In genomic region chr13:73938177-73938560, GRCm38 (mm10) we compare ENCODE assay signal across 7 mouse cellular contexts. TPM values are rescaled to one million over a fixed set of nuclear protein-coding genes. Genes with fewer than 3 reads are reported as not detected.
DNase-seq lines count a peak whose midpoint lies in the region; ATAC-seq and TF ChIP-seq lines count a peak whose summit lies in the region.

No protein-coding gene starts in this region.

- peak; percentile 23 for ATAC-seq in lung, embryonic 14.5 days (ENCODE audit: insufficient read depth)
- peak; percentile 35 for ATAC-seq in hindbrain, embryonic 16.5 days
- peak; percentile 24 for ATAC-seq in midbrain, embryonic 13.5 days

- no peak for TF ChIP-seq CTCF in lung, embryonic 14.5 days (IDR thresholded peaks at IDR 0.05; ENCODE audit: low read depth)

- H3K9ac ChIP-seq in lung, embryonic 14.5 days, result peak overlapping the region; percentile 82
- peak overlapping the region; percentile 85 for H3K9ac ChIP-seq in hindbrain, embryonic 16.5 days (ENCODE audit: low read depth, low read length)
- H3K9ac ChIP-seq in midbrain, embryonic 13.5 days (replicated peaks), result peak overlapping the region; percentile 72

- H3K4me2 ChIP-seq in lung, embryonic 14.5 days, result peak overlapping the region; percentile 76
- H3K4me2 ChIP-seq in hindbrain, embryonic 16.5 days (ENCODE audit: low read length), result peak overlapping the region; percentile 79
- H3K4me2 ChIP-seq in midbrain, embryonic 13.5 days (replicated peaks), result peak overlapping the region; percentile 85

- no peak for DNase-seq in lung, embryonic 14.5 days
- no peak for DNase-seq in lung, postnatal 10 days
- DNase-seq in embryonic facial prominence, embryonic 10.5 days (ENCODE audit: low spot score), result no peak
- DNase-seq in ovary, postnatal 36 days (ENCODE audit: low spot score), result no peak
- DNase-seq in gastrocnemius, postnatal 25 days, result no peak

- peaks cover 54% of the 10 kb centered on the region for H3K36me3 ChIP-seq in lung, embryonic 14.5 days (ENCODE audit: insufficient read depth)
- H3K36me3 ChIP-seq in embryonic facial prominence, embryonic 10.5 days (replicated peaks), result peaks cover 63% of the 10 kb centered on the region
- peaks cover 21% of the 10 kb centered on the region for H3K36me3 ChIP-seq in hindbrain, embryonic 16.5 days (ENCODE audit: control insufficient read depth, insufficient read depth, low read length)
- H3K36me3 ChIP-seq in midbrain, embryonic 13.5 days, result peaks cover 34% of the 10 kb centered on the region

- H3K4me1 ChIP-seq in lung, embryonic 14.5 days (ENCODE audit: insufficient read depth), result no peaks in the 10 kb centered on the region
- peaks cover 16% of the 10 kb centered on the region for H3K4me1 ChIP-seq in embryonic facial prominence, embryonic 10.5 days
- peaks cover 11% of the 10 kb centered on the region for H3K4me1 ChIP-seq in hindbrain, embryonic 16.5 days (ENCODE audit: control insufficient read depth, insufficient read depth, low read depth, low read length)
- H3K4me1 ChIP-seq in midbrain, embryonic 13.5 days (replicated peaks), result peaks cover 21% of the 10 kb centered on the region

- H3K27ac ChIP-seq in lung, embryonic 14.5 days (ENCODE audit: low read depth), result peak overlapping the region; percentile 91
- H3K27ac ChIP-seq in embryonic facial prominence, embryonic 10.5 days (replicated peaks), result peak overlapping the region; percentile 95
- peak overlapping the region; percentile 87 for H3K27ac ChIP-seq in hindbrain, embryonic 16.5 days (ENCODE audit: low read depth, low read length)
- peak overlapping the region; percentile 85 for H3K27ac ChIP-seq in midbrain, embryonic 13.5 days

- peak overlapping the region; percentile 80 for H3K4me3 ChIP-seq in lung, embryonic 14.5 days (ENCODE audit: low read depth, low read length)
- H3K4me3 ChIP-seq in embryonic facial prominence, embryonic 10.5 days, result peak overlapping the region; percentile 75
- H3K4me3 ChIP-seq in hindbrain, embryonic 16.5 days (ENCODE audit: low read length), result peak overlapping the region; percentile 88
- H3K4me3 ChIP-seq in midbrain, embryonic 13.5 days (replicated peaks), result peak overlapping the region; percentile 65

- no peaks in the 10 kb centered on the region for H3K9me3 ChIP-seq in lung, embryonic 14.5 days (ENCODE audit: low read depth, low read length)
- no peaks in the 10 kb centered on the region for H3K9me3 ChIP-seq in embryonic facial prominence, embryonic 10.5 days
- no peaks in the 10 kb centered on the region for H3K9me3 ChIP-seq in hindbrain, embryonic 16.5 days (ENCODE audit: control insufficient read depth, low read length)
- H3K9me3 ChIP-seq in midbrain, embryonic 13.5 days, result no peaks in the 10 kb centered on the region

- H3K27me3 ChIP-seq in lung, embryonic 14.5 days (ENCODE audit: insufficient read depth, low read length), result no peaks in the 10 kb centered on the region
- no peaks in the 10 kb centered on the region for H3K27me3 ChIP-seq in embryonic facial prominence, embryonic 10.5 days (replicated peaks; ENCODE audit: low read depth, poor library complexity, severe bottlenecking)
- no peaks in the 10 kb centered on the region for H3K27me3 ChIP-seq in hindbrain, embryonic 16.5 days (replicated peaks; ENCODE audit: control insufficient read depth, insufficient read depth, low read length)
- H3K27me3 ChIP-seq in midbrain, embryonic 13.5 days, result no peaks in the 10 kb centered on the region

- WGBS in lung, embryonic 14.5 days, result 27% methylated on average over 13 of the region's 13 CpGs
- 45% methylated on average over 13 of the region's 13 CpGs for WGBS in embryonic facial prominence, embryonic 10.5 days
- whole genome bisulfite sequencing in hindbrain, embryonic 16.5 days, result 43% methylated on average over 13 of the region's 13 CpGs
- 47% methylated on average over 13 of the region's 13 CpGs for WGBS in midbrain, embryonic 13.5 days

RNA-seq across cellular contexts. Expression of gene Brd9, which starts 0.6 kb away (rescaled TPM):
- polyA plus RNA-seq in lung, embryonic 14.5 days (2014; fragmentation: Nextera tagmentation; extraction: Ambion mirVana), result 47.9 and 53.2 TPM in 2 replicates
- polyA plus RNA-seq in embryonic facial prominence, embryonic 10.5 days (2016; fragmentation: Nextera tagmentation; extraction: Ambion mirVana), result 50.6 and 57.3 TPM in 2 replicates
- polyA plus RNA-seq in hindbrain, embryonic 16.5 days (2015; fragmentation: Nextera tagmentation; extraction: Ambion mirVana), result 78.4 and 86.8 TPM in 2 replicates
- polyA plus RNA-seq in midbrain, embryonic 13.5 days (2015; fragmentation: Nextera tagmentation; extraction: Ambion mirVana), result 96.4 and 101 TPM in 2 replicates
- total RNA-seq in gastrocnemius, postnatal 25 days (2021), result 10 to 100 TPM in 1 of 2 experiments, 1 to 10 TPM in 1; 9.6 to 10.7 TPM

RNA-seq across cellular contexts. Expression of gene Trip13, which starts 0.6 kb away (rescaled TPM):
- 53.1 and 61.2 TPM in 2 replicates for polyA plus RNA-seq in lung, embryonic 14.5 days (2014; fragmentation: Nextera tagmentation; extraction: Ambion mirVana)
- polyA plus RNA-seq in embryonic facial prominence, embryonic 10.5 days (2016; fragmentation: Nextera tagmentation; extraction: Ambion mirVana), result 72.2 and 73.7 TPM in 2 replicates
- polyA plus RNA-seq in hindbrain, embryonic 16.5 days (2015; fragmentation: Nextera tagmentation; extraction: Ambion mirVana), result 11.5 and 12.2 TPM in 2 replicates
- polyA plus RNA-seq in midbrain, embryonic 13.5 days (2015; fragmentation: Nextera tagmentation; extraction: Ambion mirVana), result 17.4 and 19.7 TPM in 2 replicates
- total RNA-seq in gastrocnemius, postnatal 25 days (2021), result under 1 TPM in 1 of 2 experiments, not detected in 1; 0.15 TPM

RNA-seq across cellular contexts. Expression of gene Zdhhc11, which starts 25.5 kb away (rescaled TPM):
- polyA plus RNA-seq in lung, embryonic 14.5 days (2014; fragmentation: Nextera tagmentation; extraction: Ambion mirVana), result not detected in 2 replicates
- polyA plus RNA-seq in embryonic facial prominence, embryonic 10.5 days (2016; fragmentation: Nextera tagmentation; extraction: Ambion mirVana), result not detected in 2 replicates
- polyA plus RNA-seq in hindbrain, embryonic 16.5 days (2015; fragmentation: Nextera tagmentation; extraction: Ambion mirVana), result not detected in 2 replicates
- polyA plus RNA-seq in midbrain, embryonic 13.5 days (2015; fragmentation: Nextera tagmentation; extraction: Ambion mirVana), result not detected in 2 replicates
- not detected for total RNA-seq in gastrocnemius, postnatal 25 days (2021)
